Mouse (Mus musculus) midbrain, embryonic 10.5 days (tissue): Measurements from ENCODE around the gene Srsf6. TPM values are rescaled to one million over a fixed set of nuclear protein-coding genes. Genes with fewer than 3 reads are reported as not detected.
"Not testable (repeated sequence)": the region's sequence is repeated elsewhere in the genome, so short reads cannot be mapped to it uniquely, and the experiment has no call there.

Source experiments
- DNase-seq: peaks from one replicate; pipeline ENCODE4 v3.0.0-alpha.2; 2017; ENCODE audit warnings: low spot score
- H3K27ac ChIP-seq: fragments of 300-500 bp; sonication (generic); replicated peaks from 2 replicates; pipeline ENCODE4 v1.5.1; 2016; ENCODE audit warnings: mild to moderate bottlenecking
- H3K27me3 ChIP-seq: fragments of 300-500 bp; sonication (generic); 2 replicates; pipeline ENCODE4 v1.6.1; 2016; ENCODE audit warnings: low read depth, mild to moderate bottlenecking; ENCODE audit not compliant: poor library complexity, severe bottlenecking
- H3K36me3 ChIP-seq: fragments of 300-500 bp; sonication (generic); 2 replicates; pipeline ENCODE4 v1.6.1; 2016; ENCODE audit warnings: mild to moderate bottlenecking, moderate library complexity
- H3K4me1 ChIP-seq: fragments of 300-500 bp; sonication (generic); 2 replicates; pipeline ENCODE4 v1.6.1; 2016
- H3K4me3 ChIP-seq: fragments of 300-500 bp; sonication (generic); 2 replicates; pipeline ENCODE4 v1.5.1; 2016; ENCODE audit warnings: mild to moderate bottlenecking, moderate library complexity
- H3K9me3 ChIP-seq: fragments of 300-500 bp; sonication (generic); replicated peaks from 2 replicates; pipeline ENCODE4 v1.6.1; 2016; ENCODE audit warnings: mild to moderate bottlenecking
- WGBS: fragments of 180-500 bp; shearing (Covaris S2); methylation state at CpG from one replicate; pipeline ENCODE4 v1.1.7; 2016; 5-methylcytosine and 5-hydroxymethylcytosine counted together
- polyA plus RNA-seq: library from polyadenylated mRNA; unstranded; fragments of >200 nt; fragmentation: Nextera tagmentation; extraction: Ambion mirVana; gene quantifications from 2 replicates; pipeline ENCODE4 v1.2.1, GENCODE M21; 2016

The Srsf6 gene
- polyA plus RNA-seq: 267 and 269 TPM in 2 replicates

- H3K27ac ChIP-seq: peak within 1 kb of the TSS; percentile 98
- H3K4me1 ChIP-seq: peaks cover 28% of the 10 kb centered on the region
- peaks cover 37% of the 10 kb centered on the region for H3K36me3 ChIP-seq
- H3K4me3 ChIP-seq: peak within 1 kb of the TSS; percentile 100
- H3K27me3 ChIP-seq: peaks cover 10% of the 10 kb centered on the region; the same call in 1 of the 2 replicates
- under 1% methylated on average over 62 of the region's 68 CpGs for WGBS
- peak; percentile 86 for DNase-seq
- no peaks in the 10 kb centered on the region for H3K9me3 ChIP-seq
These were observed at the start of gene Srsf6 for GRCm38 (mm10) chr2:162931123-162931673. Srsf6 (plus strand) TSS chr2:162931528.

DNA sequence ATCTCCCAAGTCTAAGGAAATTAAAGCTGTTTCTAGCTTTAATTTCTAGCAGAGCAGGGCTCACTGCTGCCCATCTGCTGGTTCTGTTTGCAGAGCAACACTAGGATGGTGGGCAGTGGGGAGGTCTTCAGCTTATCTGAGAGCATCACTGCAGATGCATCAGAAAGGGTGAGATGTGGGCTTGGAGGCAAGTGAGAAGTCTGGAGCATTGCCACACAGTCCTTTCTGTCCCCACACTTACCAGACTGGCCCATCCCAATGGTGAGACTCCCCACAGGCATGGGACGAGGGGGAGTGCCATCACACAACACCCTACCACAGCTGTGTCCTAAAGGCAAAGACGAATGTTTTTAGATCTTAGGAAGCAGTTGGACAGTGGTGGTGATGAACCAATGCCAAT, 47.2 kb upstream of the Srsf6 start:
- no peak overlapping the region for H3K4me3 ChIP-seq
- H3K27ac ChIP-seq: no peak overlapping the region
- H3K9me3 ChIP-seq: no peaks in the 10 kb centered on the region
- DNase-seq: no peak
- H3K27me3 ChIP-seq: no peaks in the 10 kb centered on the region
- no peaks in the 10 kb centered on the region for H3K36me3 ChIP-seq
- peaks cover 1% of the 10 kb centered on the region for H3K4me1 ChIP-seq
- 71% methylated on average over 2 of the region's 2 CpGs for WGBS

GRCm38 (mm10) chr2:162887121-162887520, 44.2 kb upstream of the Srsf6 start:
- no peak overlapping the region for H3K4me3 ChIP-seq
- H3K9me3 ChIP-seq: no peaks in the 10 kb centered on the region
- WGBS: 82% methylated on average over 5 of the region's 5 CpGs
- H3K27ac ChIP-seq: no peak overlapping the region
- DNase-seq: no peak
- H3K36me3 ChIP-seq: no peaks in the 10 kb centered on the region
- H3K4me1 ChIP-seq: peaks cover 10% of the 10 kb centered on the region
- H3K27me3 ChIP-seq: no peaks in the 10 kb centered on the region

DNA sequence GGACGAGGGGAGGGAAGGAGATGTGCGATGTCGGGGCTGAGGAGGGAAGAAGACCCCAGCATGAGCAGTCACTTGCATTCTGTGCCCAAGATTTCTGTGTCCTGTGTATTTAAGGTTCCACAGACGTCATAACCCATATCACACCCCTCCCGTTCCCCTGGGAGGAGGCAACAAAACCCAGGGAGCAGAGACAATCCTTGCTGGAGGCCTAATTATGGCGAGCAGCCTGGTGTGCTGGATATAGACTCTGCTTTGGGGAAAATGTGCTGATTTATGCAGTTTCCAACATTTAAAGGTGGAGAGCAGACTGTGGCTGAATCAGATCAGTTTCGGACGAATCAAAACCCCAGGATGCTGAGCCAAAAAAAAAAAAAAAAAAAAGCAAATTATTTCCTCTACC, 42.7 kb upstream of the Srsf6 start:
- no peaks in the 10 kb centered on the region for H3K9me3 ChIP-seq
- no peaks in the 10 kb centered on the region for H3K36me3 ChIP-seq
- no peak for DNase-seq
- H3K27ac ChIP-seq: no peak overlapping the region
- 86% methylated on average over 8 of the region's 8 CpGs for WGBS
- no peaks in the 10 kb centered on the region for H3K27me3 ChIP-seq
- peaks cover 10% of the 10 kb centered on the region for H3K4me1 ChIP-seq
- H3K4me3 ChIP-seq: no peak overlapping the region

DNA sequence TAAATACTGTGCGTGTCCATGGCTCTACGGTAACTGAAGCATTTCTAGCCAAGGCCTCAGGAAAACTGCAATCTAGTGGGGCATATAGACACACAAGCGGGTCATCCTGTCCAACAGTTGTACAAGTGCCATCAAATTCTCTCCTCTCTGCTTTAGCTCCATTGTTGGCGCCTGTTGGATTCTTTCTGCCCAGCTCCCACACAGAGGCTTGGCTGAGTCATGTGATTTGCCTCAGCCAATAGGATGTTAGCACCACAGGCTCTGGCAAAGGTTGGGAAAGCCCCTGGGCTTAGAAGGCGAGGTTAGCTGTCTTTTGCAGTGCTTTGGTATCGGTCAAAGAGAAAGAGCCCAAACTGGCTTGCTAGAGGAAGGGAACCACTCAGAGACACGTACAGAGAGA, 42.1 kb upstream of the Srsf6 start:
- H3K9me3 ChIP-seq: no peaks in the 10 kb centered on the region
- H3K27ac ChIP-seq: peak overlapping the region; percentile 29; the same call in 1 of the 2 replicates
- WGBS: 72% methylated on average over 7 of the region's 7 CpGs
- DNase-seq: peak; percentile 30
- H3K4me1 ChIP-seq: peaks cover 10% of the 10 kb centered on the region
- H3K36me3 ChIP-seq: no peaks in the 10 kb centered on the region
- no peak overlapping the region for H3K4me3 ChIP-seq
- H3K27me3 ChIP-seq: no peaks in the 10 kb centered on the region

DNA sequence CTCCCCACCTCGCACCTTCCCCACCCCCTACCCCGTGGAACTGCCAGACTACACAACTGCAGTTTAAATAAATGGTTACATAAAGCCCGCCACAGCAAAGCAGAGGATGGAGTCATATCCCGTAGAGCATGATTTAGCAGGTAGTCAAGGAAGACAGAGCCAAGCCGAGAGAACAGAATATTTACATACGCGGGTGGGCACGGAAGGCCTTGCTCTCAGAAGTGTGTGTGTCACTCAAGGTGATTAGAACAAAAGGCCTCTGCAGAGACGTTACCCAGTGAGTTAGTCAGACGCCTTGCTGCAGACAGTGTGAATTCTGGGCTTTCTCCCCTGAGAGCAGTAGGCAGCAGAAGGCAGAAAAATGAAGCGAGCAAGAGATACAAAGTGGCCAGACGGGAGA, 41.6 kb upstream of the Srsf6 start:
- no peaks in the 10 kb centered on the region for H3K27me3 ChIP-seq
- peaks cover 10% of the 10 kb centered on the region for H3K4me1 ChIP-seq
- WGBS: 83% methylated on average over 12 of the region's 12 CpGs
- H3K27ac ChIP-seq: peak overlapping the region; percentile 29; the same call in 1 of the 2 replicates
- no peak overlapping the region for H3K4me3 ChIP-seq
- no peak for DNase-seq
- H3K36me3 ChIP-seq: no peaks in the 10 kb centered on the region
- no peaks in the 10 kb centered on the region for H3K9me3 ChIP-seq

GRCm38 (mm10) chr2:162892979-162893378, 38.3 kb upstream of the Srsf6 start:
- peaks cover 10% of the 10 kb centered on the region for H3K4me1 ChIP-seq
- not testable (repeated sequence) for H3K36me3 ChIP-seq, DNase-seq, H3K4me3 ChIP-seq, H3K27ac ChIP-seq, H3K9me3 ChIP-seq, H3K27me3 ChIP-seq
- WGBS: 89% methylated on average over 3 of the region's 3 CpGs

GRCm38 (mm10) chr2:162899256-162899655, 32.1 kb upstream of the Srsf6 start:
- H3K9me3 ChIP-seq, H3K36me3 ChIP-seq, H3K27me3 ChIP-seq, DNase-seq, H3K27ac ChIP-seq, H3K4me3 ChIP-seq: not testable (repeated sequence)
- H3K4me1 ChIP-seq: peaks cover 17% of the 10 kb centered on the region
- WGBS: 96% methylated on average over 20 of the region's 20 CpGs

- Histone ChIP-seq H3K27me3 (no peaks in the 10 kb centered on the region), H3K4me3 (no peak overlapping the region), H3K9me3 (no peaks in the 10 kb centered on the region), H3K27ac (0 out of 2 replicates have a peak overlapping the region, but pooled peaks have one; percentile 38), H3K36me3 (no peaks in the 10 kb centered on the region), H3K4me1 (peaks cover 17% of the 10 kb centered on the region)
- WGBS: 75% methylated on average over 12 of the region's 12 CpGs
- no peak for DNase-seq
These were observed 31.3 kb upstream of the Srsf6 start for GRCm38 (mm10) chr2:162899880-162900589.

DNA sequence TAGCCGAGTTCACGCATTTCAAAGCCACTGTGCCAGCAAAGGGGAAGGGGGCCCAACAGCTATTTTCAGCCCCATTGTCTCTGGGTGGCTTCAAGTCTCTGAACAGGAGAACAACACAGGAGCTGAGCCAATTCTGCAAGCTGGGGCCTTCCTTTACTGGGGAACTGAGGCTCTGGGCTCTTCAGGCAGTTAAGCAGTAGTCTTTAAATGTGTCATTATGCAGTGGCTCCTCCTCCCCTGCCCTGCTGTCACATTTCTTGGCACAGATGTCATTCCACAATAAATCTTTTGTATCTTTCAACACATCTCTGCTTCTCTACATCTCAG, 30.8 kb upstream of the Srsf6 start:
- Histone ChIP-seq H3K4me3 (no peak overlapping the region), H3K36me3 (no peaks in the 10 kb centered on the region), H3K27ac (0 out of 2 replicates have a peak overlapping the region, but pooled peaks have one; percentile 38), H3K4me1 (peaks cover 17% of the 10 kb centered on the region), H3K27me3 (no peaks in the 10 kb centered on the region), H3K9me3 (no peaks in the 10 kb centered on the region)
- 8% methylated on average over 2 of the region's 2 CpGs for WGBS
- DNase-seq: no peak

GRCm38 (mm10) chr2:162905902-162906301, 25.4 kb upstream of the Srsf6 start:
- 76% methylated on average over 4 of the region's 4 CpGs for WGBS
- Histone ChIP-seq H3K27me3 (no peaks in the 10 kb centered on the region), H3K9me3 (no peaks in the 10 kb centered on the region), H3K4me1 (peaks cover 9% of the 10 kb centered on the region), H3K36me3 (no peaks in the 10 kb centered on the region), H3K4me3 (no peak overlapping the region), H3K27ac (no peak overlapping the region)
- DNase-seq: no peak

DNA sequence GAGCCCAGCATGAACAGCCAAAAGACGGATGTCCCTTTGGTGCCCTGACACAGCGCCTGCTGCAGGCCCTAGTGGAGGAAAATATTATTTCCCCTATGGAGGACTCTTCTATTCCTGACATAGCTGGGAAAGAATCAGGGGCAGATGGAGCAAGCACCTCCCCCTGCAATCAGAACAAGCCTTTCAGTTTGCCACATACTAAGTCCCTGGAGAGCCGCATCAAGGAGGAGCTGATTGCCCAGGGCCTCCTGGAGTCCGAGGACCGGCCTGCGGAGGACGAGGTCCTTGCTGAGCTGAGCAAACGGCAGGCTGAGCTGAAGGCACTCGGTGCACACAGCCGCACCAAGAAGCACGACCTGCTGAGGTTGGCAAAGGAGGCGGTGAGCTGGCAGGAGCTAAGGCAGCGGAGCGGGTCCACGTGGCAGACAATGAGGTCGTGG, 23.3 kb upstream of the Srsf6 start:
- H3K4me1 ChIP-seq: peaks cover 8% of the 10 kb centered on the region
- peak overlapping the region; percentile 33; the same call in 1 of the 2 replicates for H3K27ac ChIP-seq
- H3K4me3 ChIP-seq: no peak overlapping the region
- peak; percentile 18 for DNase-seq
- WGBS: 49% methylated on average over 16 of the region's 16 CpGs
- no peaks in the 10 kb centered on the region for H3K9me3 ChIP-seq
- H3K36me3 ChIP-seq: no peaks in the 10 kb centered on the region
- no peaks in the 10 kb centered on the region for H3K27me3 ChIP-seq

DNA sequence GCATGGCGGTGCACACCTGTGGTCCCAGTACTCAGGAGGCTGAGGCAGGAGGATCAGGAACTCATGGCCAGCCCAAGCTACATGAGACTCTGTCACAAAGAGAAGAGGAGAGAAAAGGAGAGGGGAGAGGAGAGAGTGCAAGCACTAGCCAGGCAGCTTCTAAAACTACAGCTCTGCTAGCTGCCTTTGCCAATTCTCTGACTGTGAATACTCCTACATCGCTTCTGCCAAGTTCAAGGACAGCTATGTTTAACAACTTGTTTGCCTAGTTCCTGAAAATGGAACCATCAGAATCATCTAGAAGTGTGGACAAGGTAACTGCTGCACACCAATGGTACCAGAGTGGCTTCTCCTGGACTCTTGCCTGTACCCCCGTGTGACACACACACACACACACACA, 17.3 kb upstream of the Srsf6 start:
- WGBS: 77% methylated on average over 3 of the region's 3 CpGs
- H3K27ac ChIP-seq: no peak overlapping the region
- DNase-seq: no peak
- H3K9me3 ChIP-seq: no peaks in the 10 kb centered on the region
- no peaks in the 10 kb centered on the region for H3K36me3 ChIP-seq
- no peak overlapping the region for H3K4me3 ChIP-seq
- no peaks in the 10 kb centered on the region for H3K4me1 ChIP-seq
- no peaks in the 10 kb centered on the region for H3K27me3 ChIP-seq
